Mouse (Mus musculus) neural tube, embryonic 10.5 days (tissue): Measurements from ENCODE around the gene Sec61a1.
A peak's percentile ranks its signal among the peaks of the same experiment; 100 is the strongest.

Source experiments
- DNase-seq: peaks from one replicate; pipeline ENCODE4 v3.0.0-alpha.2; 2017; ENCODE audit warnings: low spot score; ENCODE audit errors: extremely low spot score

The Sec61a1 gene

DNA sequence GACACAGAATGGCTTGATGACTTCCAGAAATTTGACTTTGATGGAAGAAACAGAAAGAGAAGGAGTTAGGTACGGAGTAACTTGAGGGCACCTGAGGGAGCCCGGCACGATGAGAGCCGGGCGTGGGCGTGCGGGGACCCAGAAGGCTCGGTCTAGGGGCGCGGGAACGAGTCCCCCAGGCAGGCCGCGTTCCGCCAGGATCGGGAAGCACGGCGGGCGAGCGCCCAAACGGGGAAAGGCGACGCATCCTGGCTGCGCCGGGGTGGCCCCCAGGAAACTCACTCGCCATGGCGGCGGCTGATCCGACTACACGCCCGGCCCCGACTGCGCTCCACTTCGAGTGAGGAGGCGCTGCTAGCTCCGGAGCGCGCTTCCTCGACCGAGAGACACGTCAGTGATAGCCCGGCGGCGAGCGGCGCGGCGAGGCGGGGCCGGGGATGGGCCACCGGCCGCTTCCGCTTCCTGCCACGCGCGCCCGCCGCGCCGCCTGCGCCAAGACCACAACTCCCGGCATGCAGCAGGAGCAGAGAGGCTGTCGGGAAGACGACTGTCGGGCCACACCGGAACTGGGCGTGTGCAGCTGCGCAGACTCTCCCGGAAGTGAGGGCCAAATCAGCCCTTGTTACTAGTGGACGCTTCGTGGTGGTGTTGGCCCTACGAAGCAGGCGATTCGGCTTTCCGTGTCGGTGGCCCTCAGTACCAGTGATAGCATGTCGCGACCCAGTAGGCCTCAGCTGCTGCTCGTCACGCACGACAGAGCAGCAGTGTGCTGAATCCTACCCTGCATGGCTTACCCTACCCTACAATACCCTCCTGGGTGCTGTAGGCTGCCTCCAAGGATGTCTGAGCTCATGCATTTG is at the start of gene Sec61a1:
Gene Sec61a1 (minus strand): TSS at position 502 of the 860 bp plus-strand sequence.
- DNase-seq = peak; percentile 93

DNA sequence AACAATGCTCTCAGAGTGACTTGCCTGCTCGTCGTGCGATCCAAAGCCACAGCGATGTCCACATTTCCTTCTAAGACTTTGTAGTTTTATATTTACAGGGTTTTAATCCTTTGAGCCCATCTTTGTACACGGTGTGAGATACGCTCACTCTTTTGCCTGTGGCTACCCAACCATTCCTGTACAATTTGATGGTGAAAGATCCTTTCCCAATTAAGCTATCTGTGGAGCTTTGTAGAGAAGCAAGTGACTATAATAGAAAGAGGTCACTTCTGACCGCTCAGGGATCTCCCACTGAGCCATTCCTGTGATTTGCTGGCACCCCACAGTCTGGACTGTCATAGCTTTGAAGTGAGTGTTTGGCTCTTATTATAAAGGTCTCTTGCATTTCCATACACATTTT is 48.0 kb upstream of the Sec61a1 start:
- no peak for DNase-seq

DNA sequence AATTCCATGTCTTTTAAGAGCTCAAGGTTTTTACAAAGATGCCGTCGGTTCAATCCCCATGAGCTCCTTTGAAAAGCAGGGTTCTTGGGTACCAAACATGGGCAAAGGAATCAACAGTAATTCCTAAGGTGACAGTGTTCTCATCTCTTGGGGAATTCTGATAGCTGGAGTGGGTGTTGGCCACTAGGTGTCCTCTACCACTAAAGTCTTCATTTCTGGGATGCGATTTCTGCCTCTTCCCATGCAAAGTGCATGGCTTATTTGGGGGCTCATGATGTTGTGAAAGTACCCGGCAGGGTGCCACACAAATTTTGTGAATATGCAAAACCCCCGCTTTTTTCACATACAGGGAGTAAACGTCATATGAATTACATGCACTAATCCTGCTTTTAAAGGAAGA is 46.3 kb upstream of the Sec61a1 start:
- DNase-seq = no peak

DNA sequence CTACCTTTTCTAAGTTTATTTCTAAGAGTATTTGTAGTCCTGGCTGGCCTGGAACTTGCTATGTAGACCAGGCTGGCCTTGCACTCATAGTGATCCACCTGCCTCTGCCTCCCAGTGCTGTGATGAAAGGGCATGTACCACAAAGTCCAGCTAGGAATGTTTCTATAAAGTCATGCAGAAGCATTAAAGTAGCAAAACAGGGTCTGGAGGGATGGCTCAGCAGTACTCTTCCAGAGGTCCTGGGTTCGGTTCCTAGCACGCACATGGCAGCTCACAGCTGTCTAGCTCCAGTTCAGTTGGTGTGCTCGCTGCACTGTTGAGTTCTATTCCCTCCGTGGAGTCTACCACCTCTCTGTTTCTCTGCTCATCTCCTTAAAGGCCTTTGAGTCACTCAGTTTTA is 41.5 kb upstream of the Sec61a1 start:
- DNase-seq = no peak

DNA sequence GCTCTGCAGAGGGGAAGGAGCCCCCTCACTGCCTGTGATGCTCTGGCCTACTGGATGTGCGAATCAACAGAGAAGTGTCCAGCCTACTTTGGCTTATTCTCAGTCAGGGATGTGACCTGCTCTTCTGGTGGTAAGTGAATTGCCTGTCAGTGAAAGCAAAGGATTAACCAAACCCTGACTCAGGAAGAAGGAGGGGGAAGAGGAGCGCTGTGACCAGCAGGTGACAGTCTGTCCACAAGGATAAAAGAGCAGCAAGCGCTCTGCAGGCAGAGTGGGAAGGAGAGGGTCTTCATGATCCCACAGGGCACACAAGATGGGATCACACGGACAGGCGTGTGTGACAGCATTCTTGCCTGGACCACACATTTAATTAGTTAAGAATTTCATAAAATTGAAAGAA is 41.0 kb upstream of the Sec61a1 start:
- no peak for DNase-seq

DNA sequence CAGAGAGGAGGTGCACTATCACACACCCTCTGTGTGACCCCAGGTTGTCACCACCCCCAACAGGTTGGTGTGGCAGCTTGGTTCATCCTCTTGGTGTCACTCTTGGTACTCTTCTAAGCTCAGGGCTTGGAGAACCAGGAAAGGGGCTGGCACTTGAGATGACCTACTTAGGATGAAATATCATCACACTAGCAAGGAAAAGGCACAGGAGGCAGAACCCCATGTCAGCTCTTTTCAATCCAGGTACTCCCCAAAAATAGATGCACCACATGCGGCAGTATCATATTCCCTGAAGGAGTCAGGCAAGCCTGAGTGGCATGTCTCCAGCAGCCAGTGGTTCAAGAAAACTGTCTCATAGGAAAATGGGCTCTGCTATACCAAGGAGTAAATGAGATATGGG is 39.4 kb upstream of the Sec61a1 start:
- DNase-seq = no peak

DNA sequence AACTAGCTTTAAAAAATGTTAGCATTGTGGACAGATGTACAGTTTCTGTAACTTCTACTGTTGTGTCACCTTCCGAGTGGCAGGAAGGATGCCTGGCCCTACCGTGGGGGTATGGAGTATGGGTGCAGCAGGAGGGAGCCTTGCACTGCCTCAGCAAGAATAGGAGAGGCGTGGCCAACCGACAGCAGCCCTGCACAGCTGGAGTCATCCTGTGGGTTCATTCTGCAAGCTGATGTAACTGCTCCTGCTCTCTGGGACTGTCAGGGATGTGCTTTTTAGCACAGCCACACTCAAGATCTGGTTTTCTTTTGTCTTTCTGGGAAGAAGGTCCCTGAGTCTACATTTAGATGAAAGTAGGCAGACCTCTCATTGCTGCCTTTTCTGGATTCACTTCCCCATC is 38.8 kb upstream of the Sec61a1 start:
- no peak for DNase-seq

DNA sequence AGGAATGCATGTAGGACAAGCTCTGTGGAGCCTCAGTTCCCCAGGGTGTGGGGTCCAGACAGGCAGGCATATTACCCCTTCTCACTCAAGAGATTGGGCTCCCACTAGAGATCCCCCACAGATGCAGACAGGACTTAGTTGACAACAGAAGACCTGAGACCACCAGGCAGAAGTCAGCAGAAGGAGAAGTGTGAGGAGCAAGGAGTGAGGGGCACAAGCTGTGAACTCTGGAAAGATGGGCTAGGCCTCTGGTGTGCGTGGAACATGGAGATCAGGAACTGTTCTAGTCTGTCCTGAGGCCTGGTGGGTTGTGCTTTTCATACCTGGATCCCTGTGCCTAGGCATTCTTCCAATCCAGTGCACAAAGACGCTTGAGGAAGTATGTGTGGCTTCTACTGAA is 31.2 kb upstream of the Sec61a1 start:
- DNase-seq = no peak

DNA sequence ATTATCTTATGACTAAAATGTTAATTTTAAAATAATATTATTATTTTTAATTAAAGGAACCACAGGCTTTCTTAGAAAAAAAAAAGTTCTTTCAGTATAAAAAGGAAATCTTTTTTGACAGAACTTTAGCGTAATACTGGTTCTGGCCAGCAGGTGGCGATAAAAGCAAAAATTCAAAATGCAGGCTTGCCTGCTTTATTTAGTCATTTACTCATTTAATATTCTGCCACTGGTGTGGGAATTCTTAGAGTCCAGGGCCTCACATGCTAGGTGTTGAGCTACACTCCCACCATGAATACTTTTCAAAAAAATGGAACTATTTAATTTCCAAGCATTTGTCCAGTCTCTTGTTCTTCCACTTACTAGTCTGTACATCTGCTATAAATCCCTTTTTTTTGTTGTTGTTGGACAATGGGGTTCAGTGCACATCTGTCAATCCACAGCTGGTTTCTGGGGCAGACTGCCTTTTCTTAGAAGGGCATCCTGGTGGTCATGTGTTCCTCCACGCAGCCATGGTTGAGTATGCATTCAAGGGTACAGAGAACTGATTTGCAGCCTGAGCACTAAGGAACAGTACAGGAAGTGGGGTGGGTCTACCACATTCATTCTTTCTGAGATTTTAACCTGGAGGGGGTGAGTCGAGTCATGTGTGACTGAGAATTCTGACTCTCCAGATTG is 30.6 kb upstream of the Sec61a1 start:
- DNase-seq = peak; percentile 71

DNA sequence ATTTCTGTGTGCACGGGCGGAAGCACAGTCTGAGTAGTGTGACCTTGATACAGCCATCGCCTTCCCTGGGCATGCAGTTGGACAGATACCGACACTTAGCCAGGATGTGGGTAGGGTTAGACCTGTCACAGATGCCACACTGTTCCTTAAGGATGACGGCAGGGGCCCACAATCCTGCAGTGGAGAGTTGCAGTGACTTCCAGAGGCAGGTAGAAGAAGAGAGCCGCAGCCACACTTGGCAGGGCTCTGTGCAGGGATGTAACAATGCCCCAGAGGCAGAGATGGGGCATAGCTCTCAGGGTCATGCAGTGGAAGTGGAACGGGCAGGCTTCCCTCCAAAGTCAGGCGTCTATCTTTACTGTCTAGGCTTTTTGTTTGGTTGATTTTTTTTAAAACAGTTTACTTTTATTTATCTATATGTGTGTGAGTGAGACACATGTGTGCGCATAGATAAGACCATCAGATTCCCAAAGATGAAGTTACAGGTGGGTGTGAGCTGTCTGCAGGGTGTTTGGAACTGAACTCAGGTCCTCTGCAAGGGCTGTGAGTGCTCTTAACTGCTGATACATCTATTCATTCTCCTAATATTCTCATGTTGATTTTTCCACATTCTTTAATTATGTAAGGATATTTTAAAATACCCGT is 29.8 kb upstream of the Sec61a1 start:
- no peak for DNase-seq

DNA sequence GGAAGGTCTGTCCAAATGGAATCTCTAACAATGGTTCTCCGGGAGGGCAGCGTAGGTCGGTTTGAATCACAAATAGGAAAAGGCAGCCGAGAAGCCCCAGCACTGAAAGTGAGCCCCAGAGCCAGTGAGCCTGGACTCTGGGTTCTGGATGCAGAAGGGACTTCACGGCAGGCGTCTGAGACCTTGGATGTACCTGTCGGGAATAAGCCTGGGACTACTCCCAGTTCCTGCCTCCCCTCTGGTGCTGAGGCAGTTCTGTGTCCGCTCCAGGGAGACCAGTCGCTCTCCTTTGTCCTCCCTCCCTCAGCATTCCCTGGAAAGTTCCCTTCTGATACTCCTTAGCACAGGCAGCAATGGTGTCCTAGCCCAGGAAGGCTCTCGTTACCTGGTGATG is 26.7 kb upstream of the Sec61a1 start:
- peak; percentile 21 for DNase-seq

DNA sequence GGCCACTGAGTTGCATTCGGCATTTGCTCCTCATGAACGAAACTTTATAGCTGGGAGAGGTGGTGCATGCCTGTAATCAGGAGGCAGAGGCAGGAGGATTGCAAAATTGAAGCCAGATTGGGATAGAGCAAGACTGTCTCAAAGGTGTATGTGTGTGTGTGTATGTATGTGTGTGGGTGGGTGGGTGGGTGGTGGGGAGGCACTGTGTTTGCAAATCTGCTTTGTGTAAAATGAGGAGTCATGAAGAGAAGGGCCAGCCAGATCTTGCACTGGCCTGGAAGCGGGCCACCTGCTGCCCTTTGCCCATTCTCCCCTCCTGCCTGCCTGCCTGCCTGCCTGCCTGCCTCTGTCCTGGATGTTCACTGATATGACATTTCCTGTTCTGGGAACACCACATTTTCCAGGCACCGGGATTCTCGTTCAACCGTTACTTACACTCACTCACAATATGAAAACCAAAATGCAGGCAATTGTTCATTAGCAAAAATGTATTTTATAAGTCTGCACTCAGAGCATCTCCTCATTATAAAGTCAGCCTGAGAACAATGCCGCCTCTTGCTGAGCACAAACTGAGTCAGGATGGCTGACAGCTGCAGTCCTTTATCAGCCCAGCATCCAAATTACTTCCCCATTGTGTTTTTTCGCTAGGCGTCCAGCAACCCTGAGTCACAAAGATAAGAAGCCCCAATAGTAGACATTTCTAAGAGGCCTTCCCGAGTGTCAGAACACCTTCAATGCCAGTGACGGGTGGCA is 26.1 kb upstream of the Sec61a1 start:
- peak; percentile 16 for DNase-seq

DNA sequence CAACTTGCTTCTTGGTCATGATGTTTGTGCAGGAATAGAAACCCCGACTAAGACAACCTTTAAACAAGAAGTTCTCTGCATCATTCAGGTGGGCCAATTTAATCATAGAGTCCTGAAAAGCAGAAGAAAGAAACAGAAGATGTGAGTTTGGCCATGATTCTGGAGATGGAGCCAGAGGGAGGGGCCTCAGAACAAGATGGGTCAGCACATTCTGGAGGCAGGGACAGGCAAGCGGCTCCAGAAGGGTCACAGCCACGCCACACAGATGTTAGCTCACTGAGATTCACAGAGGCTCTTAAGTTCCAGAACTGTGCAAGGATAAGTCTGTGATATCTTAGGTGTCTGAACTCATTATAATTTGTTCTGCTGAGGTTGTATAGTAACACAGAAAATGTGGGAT is 25.5 kb upstream of the Sec61a1 start:
- no peak for DNase-seq

DNA sequence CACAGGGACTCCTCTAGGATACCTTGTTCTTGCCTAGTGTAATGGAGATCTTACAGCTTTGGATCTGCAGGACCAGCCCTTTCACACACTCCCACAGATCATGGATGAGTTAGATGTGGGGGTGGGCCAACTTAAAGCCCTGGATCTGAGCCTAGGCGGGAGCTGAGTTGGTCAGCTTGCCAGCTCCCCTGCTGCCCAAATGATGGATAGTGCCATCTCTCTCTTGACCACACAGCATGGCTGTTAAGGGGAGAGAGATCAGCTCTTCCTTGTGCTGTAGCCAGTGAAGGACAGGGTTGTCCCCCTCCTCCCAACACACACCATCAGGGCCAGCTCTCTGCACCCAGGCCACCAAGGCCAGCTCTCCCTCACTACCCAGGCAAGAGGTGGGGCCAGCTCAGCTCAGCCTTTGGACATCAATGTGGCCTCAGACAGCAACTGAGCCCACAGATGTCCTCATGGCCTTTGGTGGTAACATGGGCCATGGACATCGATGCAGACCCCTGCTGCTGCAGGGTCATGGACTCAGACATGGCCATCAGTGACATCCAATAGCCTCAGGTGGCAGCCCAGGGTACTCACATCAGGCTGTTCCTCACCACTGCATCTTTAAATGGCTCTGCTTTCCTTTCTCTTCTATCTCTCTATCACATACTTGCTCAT is 21.5 kb upstream of the Sec61a1 start:
- DNase-seq = no peak

DNA sequence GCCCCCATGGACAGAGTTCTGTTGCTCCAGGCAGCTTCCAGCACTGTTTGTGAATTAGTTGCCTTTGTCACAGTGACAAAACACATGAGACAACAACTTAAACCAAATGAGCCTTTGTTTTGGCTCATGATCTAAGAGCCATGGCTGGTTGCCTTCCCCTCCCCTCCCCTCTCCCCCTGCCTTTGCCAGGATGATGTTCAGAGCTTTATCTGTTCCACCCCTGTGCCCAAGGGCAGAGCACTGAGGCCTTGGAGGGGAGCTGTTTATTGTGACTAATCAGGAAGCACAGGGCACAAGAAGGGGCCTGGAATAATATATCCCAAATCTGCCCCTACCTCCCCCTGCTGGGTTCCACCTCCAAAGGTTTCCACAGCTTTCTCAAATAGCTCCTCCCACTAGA is 11.6 kb upstream of the Sec61a1 start:
- no peak for DNase-seq

DNA sequence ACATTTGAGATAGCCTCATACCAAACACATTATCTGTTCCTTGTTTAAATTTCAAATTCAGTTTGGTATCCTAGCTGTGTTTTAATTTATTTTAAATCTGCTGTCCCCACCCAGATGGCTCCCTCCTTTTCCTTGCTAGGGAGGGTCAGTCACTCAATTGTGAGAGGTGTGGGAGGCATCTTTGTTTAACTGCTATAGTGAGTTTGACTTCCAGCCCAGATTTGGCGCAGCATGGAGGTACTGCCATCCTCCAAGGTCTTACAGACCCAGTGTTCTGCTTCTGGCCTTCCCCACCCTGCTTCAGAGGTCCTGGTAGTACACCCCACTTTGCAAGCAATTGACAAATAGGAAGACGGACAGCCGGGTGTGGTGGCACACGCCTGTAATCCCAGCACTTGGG is 5.4 kb upstream of the Sec61a1 start:
- no peak for DNase-seq

DNA sequence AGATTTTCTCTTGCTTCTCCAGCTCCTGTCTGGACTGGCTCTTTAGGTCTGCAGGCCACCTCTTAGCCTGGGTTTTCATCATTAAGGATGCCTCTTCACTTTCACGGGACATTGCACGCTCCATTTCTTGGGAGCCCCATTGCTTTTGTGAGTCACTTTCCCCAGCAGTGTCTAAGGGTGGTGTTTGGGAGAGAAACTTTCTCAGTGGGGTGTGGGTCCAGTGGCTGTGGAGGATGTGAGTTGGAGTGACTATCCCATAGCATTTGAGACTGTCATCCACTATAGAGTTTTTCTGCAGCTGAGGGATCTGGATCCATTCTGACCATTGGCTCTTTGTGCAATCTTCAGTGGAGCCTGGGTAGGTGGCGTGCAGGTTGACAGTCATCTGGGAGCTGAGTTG is 4.7 kb upstream of the Sec61a1 start:
- no peak for DNase-seq

DNA sequence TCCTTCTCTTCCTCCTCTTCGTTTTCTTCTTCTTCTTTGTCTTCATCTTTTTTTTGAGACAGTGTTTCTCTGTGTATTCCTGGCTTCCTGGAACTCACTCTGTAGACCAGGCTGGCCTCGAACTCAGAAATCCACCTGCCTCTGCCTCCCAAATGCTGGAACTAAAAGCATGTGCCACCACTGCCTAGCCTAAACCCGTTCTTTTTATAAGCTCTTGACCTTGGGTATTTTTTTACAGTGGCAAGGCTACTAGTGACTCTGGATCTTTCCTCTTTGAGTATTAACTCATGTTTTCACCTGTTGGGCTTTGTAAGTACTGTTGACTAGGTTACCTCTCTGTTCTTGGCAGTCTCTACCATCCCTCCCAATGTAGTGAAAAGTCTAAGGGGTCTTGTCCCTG is 4.3 kb upstream of the Sec61a1 start:
- DNase-seq = no peak

DNA sequence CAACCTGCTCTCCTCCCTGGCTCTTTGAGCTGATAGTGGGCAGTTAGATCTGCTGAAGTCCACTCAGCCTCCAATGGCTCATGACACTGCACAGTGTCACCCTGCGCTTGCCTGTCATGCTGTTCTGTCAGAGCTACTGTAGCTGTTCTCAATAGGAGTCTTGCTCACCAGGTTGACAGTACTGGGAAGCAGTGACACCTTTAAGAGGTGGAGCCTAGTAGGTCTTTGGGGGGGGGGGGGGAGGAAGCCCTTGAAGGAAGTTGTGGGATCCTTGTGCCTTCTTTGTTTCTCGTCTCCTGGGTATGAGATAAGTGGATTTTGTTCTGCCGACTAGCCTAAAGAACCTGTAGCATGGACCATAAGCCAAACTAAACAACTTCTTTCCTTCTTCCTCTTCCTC is 3.9 kb upstream of the Sec61a1 start:
- DNase-seq = no peak

DNA sequence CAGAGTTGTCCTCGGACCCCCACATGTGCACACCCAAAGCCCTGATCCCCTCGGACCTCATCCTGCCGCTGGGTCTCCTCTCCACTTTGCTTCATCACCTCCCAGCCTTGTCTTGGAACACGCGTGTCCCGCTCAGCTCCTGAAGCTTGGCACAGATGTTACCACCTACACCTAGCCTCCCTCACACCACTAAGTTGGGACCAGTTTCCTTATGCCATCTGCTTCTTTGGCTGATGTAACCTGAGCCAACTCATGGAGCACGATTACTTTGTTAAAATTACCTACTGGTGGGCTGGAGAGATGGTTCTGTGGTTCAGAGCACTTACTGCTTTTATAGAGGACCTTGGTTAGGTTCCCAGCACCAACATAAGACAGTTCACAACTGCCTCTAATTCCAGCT is 3.1 kb upstream of the Sec61a1 start:
- no peak for DNase-seq

DNA sequence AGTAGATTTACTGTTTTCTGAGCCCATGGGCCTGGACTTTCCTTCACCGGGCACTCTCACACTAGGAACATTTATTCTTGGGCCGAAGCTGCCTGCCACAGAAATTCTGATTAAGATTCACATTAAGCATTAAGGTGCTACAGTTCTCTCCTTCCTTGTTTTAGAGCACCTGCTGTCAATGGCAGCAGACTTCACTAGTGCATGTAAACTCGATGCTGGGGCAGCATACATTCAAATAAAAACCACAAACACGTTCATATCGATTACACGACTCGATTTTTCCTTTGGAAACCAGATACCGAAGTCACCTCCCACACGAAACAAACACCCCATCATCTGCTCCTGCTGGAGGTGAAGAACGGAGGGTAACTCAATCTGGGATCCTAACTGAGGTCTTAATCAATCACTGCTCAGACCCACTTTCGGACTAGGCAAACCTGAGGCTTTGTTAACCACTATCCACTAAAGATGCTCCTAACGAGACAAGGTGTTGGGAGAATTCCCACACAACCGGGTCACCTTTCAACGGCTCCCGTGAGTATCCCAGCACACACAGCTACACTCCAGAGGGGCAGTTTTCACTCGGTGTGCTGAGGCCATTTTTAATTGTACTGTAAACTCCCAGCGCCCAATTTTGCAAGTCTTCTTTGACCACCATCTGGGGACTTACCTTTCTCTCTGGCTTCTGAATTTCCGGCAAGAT is 853 bp downstream of the Sec61a1 start:
- no peak for DNase-seq
